In the genomic region with DNA sequence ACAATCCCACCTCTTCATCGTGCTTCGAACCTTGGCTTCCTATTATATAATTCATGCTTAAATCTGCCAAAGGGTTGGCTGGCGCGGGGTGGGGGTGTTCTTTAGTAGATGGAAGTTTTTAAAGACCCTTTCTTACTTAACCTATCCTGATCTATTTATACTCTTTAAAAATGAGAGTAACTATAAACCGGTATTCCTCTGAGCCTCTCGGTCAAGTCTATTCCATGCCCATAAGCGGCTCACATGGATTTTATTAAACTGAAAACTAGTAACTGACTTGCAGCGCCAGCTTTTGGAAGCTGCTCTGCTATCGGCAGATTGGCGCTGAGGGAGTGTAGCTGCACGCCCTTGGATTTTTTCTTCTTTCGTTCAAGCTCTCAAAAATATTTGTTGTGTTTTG, we compare ENCODE assay signal across 7 mouse cellular contexts. TPM values are rescaled to one million over a fixed set of nuclear protein-coding genes. Genes with fewer than 3 reads are reported as not detected.
A peak's percentile ranks its signal among the peaks of the same experiment; 100 is the strongest.
DNase-seq lines count a peak whose midpoint lies in the region; ATAC-seq and TF ChIP-seq lines count a peak whose summit lies in the region.

No protein-coding gene starts in this region.

- H3K9me3 ChIP-seq in ES-Bruce4 (replicated peaks; ENCODE audit: control insufficient read depth, insufficient read depth, low read length, poor library complexity, severe bottlenecking) = no peaks in the 10 kb centered on the region
- no peaks in the 10 kb centered on the region for H3K9me3 ChIP-seq in intestine, postnatal 0 days (ENCODE audit: control insufficient read depth)
- no peaks in the 10 kb centered on the region for H3K9me3 ChIP-seq in liver, embryonic 13.5 days (replicated peaks)

- TF ChIP-seq EP300 in ES-Bruce4 (IDR thresholded peaks at IDR 0.05; ENCODE audit: insufficient read depth, low read depth, low read length) = no peak

- peak overlapping the region; percentile 83 for H3K9ac ChIP-seq in ES-Bruce4 (ENCODE audit: low read depth, poor library complexity, severe bottlenecking)
- no peak overlapping the region for H3K9ac ChIP-seq in intestine, postnatal 0 days (ENCODE audit: low read depth, low read length)
- H3K9ac ChIP-seq in liver, embryonic 13.5 days = no peak overlapping the region

- H3K27ac ChIP-seq in ES-Bruce4 (ENCODE audit: insufficient read depth, low read length) = no peak overlapping the region
- no peak overlapping the region for H3K27ac ChIP-seq in intestine, postnatal 0 days (ENCODE audit: low read depth, low read length)
- H3K27ac ChIP-seq in liver, embryonic 13.5 days = no peak overlapping the region
- H3K27ac ChIP-seq in small intestine, adult 2 months (ENCODE audit: insufficient read depth, low read depth, low read length) = no peak overlapping the region

- H3K36me3 ChIP-seq in ES-Bruce4 (ENCODE audit: control insufficient read depth, insufficient read depth, low read length, poor library complexity, severe bottlenecking) = peaks cover 3% of the 10 kb centered on the region; the same call in 1 of the 2 replicates
- no peaks in the 10 kb centered on the region for H3K36me3 ChIP-seq in intestine, postnatal 0 days (ENCODE audit: control insufficient read depth, insufficient read depth)
- H3K36me3 ChIP-seq in liver, embryonic 13.5 days = no peaks in the 10 kb centered on the region
- no peaks in the 10 kb centered on the region for H3K36me3 ChIP-seq in small intestine, adult 2 months (ENCODE audit: control insufficient read depth, insufficient read depth, low read length)

- H3K27me3 ChIP-seq in ES-Bruce4 (ENCODE audit: control insufficient read depth, insufficient read depth, low read length, poor library complexity, severe bottlenecking) = no peaks in the 10 kb centered on the region
- no peaks in the 10 kb centered on the region for H3K27me3 ChIP-seq in intestine, postnatal 0 days (replicated peaks; ENCODE audit: control insufficient read depth, insufficient read depth, low read length)
- H3K27me3 ChIP-seq in liver, embryonic 13.5 days = peaks cover 30% of the 10 kb centered on the region
- H3K27me3 ChIP-seq in small intestine, adult 2 months (ENCODE audit: control insufficient read depth, insufficient read depth, low read length) = no peaks in the 10 kb centered on the region

- no peaks in the 10 kb centered on the region for H3K4me1 ChIP-seq in ES-Bruce4 (ENCODE audit: control insufficient read depth, insufficient read depth, low read length)
- peaks cover 6% of the 10 kb centered on the region; the same call in 1 of the 2 replicates for H3K4me1 ChIP-seq in intestine, postnatal 0 days (replicated peaks; ENCODE audit: control insufficient read depth, insufficient read depth, low read length)
- no peaks in the 10 kb centered on the region for H3K4me1 ChIP-seq in liver, embryonic 13.5 days (replicated peaks)
- no peaks in the 10 kb centered on the region; the same call in 1 of the 2 replicates for H3K4me1 ChIP-seq in small intestine, adult 2 months (ENCODE audit: control insufficient read depth, insufficient read depth, insufficient read length, low read length)

- DNase-seq in NIH3T3 (ENCODE audit: low read depth) (peak; percentile 46), MN1 (ENCODE audit: low spot score) (no peak)
- DNase-seq in frontal cortex, postnatal 36 days (ENCODE audit: low spot score in 2 of 2) = peak; percentile 25 to 27
- no peak for DNase-seq in liver, embryonic 13.5 days

- no peak for TF ChIP-seq POLR2A in ES-Bruce4 (IDR thresholded peaks at IDR 0.05; ENCODE audit: insufficient read depth, low read length)
- TF ChIP-seq POLR2A in small intestine, adult 2 months (IDR thresholded peaks at IDR 0.05; ENCODE audit: low read depth, low read length) = no peak

- peak overlapping the region; percentile 98 for H3K4me2 ChIP-seq in intestine, postnatal 0 days (replicated peaks; ENCODE audit: low read depth)
- peak overlapping the region; percentile 66 for H3K4me2 ChIP-seq in liver, embryonic 13.5 days

- 17% methylated on average over 12 of the region's 12 CpGs for WGBS in intestine, postnatal 0 days
- 7% methylated on average over 12 of the region's 12 CpGs for WGBS in liver, embryonic 13.5 days (ENCODE audit: insufficient replicate concordance)
- WGBS in small intestine, adult 2 months = 15% methylated on average over 12 of the region's 12 CpGs

- no peak for ATAC-seq in intestine, postnatal 0 days
- no peak for ATAC-seq in liver, embryonic 13.5 days (ENCODE audit: low read depth)

- TF ChIP-seq CTCF in ES-Bruce4 (IDR thresholded peaks at IDR 0.05; ENCODE audit: low read depth, low read length) = no peak
- TF ChIP-seq CTCF in intestine, postnatal 0 days (IDR thresholded peaks at IDR 0.05; ENCODE audit: low read depth) = no peak
- no peak for TF ChIP-seq CTCF in small intestine, adult 2 months (IDR thresholded peaks at IDR 0.05; ENCODE audit: extremely low read depth, insufficient read length, insufficient replicate concordance, low read depth, low read length)

- peak overlapping the region; percentile 37; the same call in 1 of the 2 replicates for H3K4me3 ChIP-seq in ES-Bruce4 (ENCODE audit: low read depth, low read length)
- H3K4me3 ChIP-seq in intestine, postnatal 0 days (ENCODE audit: low read depth, low read length) = peak overlapping the region; percentile 69
- no peak overlapping the region for H3K4me3 ChIP-seq in liver, embryonic 13.5 days (replicated peaks)
- peak overlapping the region; percentile 32; the same call in 1 of the 2 replicates for H3K4me3 ChIP-seq in small intestine, adult 2 months (ENCODE audit: low read depth, low read length)

RNA-seq across cellular contexts. Expression of a gene that starts 55.1 kb away (rescaled TPM):
- polyA plus RNA-seq in ES-Bruce4 (2011; ENCODE audit: insufficient read depth, insufficient read length, low read depth, missing spikeins) = 78.7 and 80.3 TPM in 2 replicates
- 42.9 and 53.0 TPM in 2 replicates for polyA plus RNA-seq in intestine, postnatal 0 days (2015; fragmentation: Nextera tagmentation; extraction: Ambion mirVana)
- polyA plus RNA-seq in liver, embryonic 13.5 days (2015; fragmentation: Nextera tagmentation; extraction: Ambion mirVana) = 0.19 and 0.22 TPM in 2 replicates
- 20.5 and 21.8 TPM in 2 replicates for polyA plus RNA-seq in small intestine, adult 2 months (2012; rRNA removed)

Comparison
In these comparisons a context has a peak if more than half of its experiments do, and no peak if none do; other contexts are left out.
1. DNase-seq: peak in NIH3T3 (single experiment) and frontal cortex, postnatal 36 days (2 of 2); none in liver, embryonic 13.5 days (single experiment) and MN1 (single experiment).
2. RNA of a gene that starts 55.1 kb away (polyA plus RNA-seq): 78.7 to 80.3 TPM in ES-Bruce4, 42.9 to 53.0 TPM in intestine, postnatal 0 days and 20.5 to 21.8 TPM in small intestine, adult 2 months; 0.19 to 0.22 TPM in liver, embryonic 13.5 days; every median in the first group is over 10 times any median in the second.